Mouse (Mus musculus) heart, adult 18-20 months (tissue): Measurements from ENCODE around the gene Cspg4. TPM values are rescaled to one million over a fixed set of nuclear protein-coding genes. Genes with fewer than 3 reads are reported as not detected.
"Not testable (repeated sequence)": the region's sequence is repeated elsewhere in the genome, so short reads cannot be mapped to it uniquely, and the experiment has no call there.

Experiments used
- DNase-seq, 2 experiments: peaks; one replicate each; pipeline ENCODE4 v3.0.0; 2021 to 2022; ENCODE audit warnings: mixed read lengths in 1 of 2
- total RNA-seq, 2 experiments: library from RNA; stranded (reverse); gene quantifications; 2 replicates each; pipeline ENCODE4 v1.2.3; 2021

Cspg4 gene
- total RNA-seq, 2 experiments from 2014 or later, result 9.9 to 11.5 TPM

DNA sequence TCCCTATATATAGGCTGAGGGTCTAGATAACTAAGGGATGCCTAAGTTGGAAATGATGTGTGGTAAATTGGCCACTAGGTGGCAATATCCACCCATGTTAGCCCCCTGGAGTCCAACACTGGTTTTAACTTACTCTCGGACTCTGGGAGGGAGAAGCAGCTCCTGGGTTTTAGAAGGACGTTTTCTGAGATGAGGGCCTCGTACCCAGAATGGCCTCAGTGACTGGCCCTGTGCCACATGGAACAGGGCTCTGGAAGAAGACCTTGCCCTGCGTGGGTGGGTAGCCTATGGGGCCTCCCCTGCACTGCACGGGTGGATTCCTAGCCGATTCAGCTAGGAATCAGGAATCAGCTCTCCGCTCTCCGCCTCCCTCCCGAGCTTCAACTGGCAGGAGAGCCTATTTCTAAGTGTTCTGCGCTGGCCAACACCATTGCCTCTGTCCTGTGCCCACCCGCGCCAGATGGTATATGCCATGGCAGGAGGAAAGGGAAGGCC lies 26.7 kb downstream of the Cspg4 start:
- DNase-seq, result peak; percentile 79 to 81

DNA sequence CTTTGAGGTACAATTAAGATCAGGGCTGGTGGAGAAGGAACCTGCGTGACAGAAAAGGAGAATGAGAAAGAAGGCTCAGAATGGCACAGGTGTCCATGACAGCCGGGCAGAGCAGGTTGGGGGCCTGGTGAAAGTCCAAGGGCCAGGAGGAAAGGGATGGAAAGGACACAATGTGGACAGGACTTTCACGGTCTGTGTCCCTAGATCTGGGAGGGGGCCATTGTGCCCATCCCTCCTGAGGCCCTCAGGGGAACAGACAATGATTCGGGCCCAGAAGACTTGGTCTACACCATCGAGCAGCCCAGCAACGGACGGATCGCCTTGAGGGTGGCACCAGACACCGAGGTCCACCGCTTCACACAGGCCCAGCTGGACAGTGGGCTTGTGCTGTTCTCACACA lies 27.3 kb downstream of the Cspg4 start:
- DNase-seq, result no peak

DNA sequence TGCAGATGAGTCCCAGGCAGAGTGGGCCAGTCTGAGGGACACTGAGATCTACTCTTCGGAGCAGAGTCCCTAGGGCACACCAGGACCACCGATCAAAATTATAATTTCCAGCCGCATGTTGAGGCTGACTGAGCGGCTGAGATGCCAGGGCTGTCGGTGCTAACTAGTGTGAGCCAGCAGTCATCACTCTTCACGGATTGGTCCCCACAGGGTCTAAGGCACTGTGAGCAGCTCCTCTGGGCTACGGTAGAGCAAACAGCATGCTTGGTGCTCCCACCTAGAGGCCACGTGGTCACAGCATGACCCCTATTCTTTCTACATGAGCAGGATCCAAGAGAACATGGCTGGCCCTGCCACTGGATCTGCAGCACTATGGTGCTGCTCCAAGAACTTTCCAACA lies 28.5 kb downstream of the Cspg4 start:
- DNase-seq, result no peak

DNA sequence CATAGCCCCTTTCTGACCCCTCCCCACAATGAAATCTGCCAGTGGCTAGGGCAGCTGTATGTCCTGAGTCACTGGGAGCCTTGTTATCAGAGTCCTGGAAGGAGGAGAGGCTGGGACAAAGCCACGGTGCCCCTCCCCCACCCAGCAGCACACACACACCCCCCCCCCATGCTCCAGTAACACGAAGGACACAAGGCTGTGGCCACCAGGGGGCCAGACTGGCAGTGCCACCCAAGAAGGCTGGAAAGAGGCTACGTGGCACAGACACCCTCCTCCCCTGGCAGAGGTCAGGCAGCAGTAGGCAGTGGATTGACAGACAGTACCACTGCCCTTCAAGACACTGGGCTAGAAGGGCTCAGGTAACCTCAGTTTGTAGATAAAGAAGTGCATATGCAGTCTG lies 29.2 kb downstream of the Cspg4 start:
- no peak for DNase-seq

DNA sequence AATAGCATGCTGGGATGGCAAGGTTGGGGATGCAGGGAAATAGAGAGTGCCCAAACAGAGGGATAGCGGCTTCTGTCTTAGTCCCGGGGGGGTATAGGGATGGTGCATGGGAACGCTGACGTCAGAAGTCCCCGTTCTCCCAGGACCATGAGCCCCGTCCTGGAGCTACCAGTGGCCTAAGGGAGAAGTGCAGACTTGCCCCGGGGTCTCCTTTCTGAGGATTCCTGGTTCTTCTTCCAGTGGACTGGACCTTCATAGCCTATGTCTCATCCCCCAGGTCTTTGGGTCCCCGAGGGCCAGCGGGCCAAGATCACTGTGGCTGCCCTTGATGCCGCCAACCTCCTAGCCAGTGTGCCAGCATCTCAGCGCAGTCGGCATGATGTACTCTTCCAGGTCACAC lies 31.9 kb downstream of the Cspg4 start:
- no peak for DNase-seq

DNA sequence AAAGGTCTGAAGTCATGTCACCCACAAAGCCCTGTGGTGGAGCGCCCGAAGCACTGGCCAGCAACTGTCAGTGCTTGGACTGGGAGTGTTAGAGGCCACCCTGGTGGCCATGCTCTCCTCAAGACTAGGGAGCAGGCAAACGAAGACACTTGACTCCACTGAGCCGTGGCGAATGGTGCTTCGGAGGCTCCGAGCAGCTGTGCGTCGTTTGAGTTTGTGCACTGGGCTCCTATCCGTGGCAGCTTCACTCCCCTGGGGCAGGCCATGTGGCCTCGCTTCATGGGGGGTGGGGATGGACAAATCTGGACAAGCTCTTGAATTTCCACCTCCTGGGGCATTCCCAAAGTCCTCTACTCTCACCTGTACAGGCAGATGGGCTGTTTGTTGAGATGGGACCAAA lies 34.6 kb downstream of the Cspg4 start:
- no peak for DNase-seq

DNA sequence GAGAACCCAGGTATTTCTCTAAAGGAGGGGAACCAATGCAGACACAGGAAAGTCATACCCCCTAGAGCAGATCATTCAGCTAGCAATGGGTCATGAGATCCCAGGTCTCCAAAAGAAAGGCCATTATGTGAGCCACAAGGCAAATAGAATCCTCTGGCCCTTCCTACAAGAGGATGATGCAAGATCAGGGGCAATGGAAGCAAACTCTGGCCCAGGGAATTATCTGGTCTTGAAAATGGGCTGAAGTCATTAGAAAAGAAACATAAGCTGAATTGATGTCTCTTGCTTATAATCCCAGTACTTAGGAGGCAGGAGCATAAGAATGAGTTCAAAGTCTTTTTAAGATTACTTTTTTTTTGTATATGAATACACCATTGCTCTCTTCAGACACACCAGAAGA lies 35.2 kb downstream of the Cspg4 start:
- no peak for DNase-seq

DNA sequence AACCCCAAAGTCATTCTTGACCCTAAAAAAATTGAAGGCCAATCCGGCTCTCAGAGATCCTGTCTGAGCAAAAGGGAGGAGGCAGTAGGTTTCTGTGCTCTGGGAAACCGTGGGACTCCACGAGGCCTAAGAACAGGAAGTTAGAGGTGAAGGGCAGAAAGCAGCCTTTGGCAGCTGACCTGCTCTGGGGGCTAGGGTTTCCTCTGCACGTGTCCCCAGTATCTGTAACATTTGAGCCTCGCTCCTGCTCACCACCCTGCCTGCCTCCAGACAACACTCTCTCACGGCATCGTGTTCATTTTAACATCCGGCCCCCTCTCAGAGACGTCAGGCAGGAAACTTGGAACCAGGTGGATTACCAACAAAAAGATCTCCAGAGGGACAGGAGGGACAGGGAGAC lies 35.7 kb downstream of the Cspg4 start:
- peak in 1 of 2 experiments; percentile 53 for DNase-seq

DNA sequence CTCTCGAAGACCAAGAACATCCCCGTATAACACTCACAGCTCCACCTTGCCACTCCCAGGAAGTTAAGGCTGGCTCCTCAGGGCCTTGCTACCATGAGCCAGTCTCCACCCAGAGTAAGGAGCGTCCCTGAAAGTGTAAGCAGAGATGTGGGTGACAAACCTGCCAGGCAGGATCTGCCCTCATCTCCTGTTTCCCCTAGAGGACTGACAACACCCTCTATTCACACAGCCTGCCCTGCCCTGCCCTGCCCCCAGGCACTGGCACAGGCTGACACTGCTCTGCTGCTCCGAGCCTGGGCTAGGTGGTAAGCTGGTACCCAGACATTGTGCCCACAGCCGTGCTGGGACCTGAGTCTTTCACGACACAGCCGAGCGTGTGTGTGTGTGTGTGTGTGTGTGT lies 36.4 kb downstream of the Cspg4 start:
- DNase-seq, result no peak

DNA sequence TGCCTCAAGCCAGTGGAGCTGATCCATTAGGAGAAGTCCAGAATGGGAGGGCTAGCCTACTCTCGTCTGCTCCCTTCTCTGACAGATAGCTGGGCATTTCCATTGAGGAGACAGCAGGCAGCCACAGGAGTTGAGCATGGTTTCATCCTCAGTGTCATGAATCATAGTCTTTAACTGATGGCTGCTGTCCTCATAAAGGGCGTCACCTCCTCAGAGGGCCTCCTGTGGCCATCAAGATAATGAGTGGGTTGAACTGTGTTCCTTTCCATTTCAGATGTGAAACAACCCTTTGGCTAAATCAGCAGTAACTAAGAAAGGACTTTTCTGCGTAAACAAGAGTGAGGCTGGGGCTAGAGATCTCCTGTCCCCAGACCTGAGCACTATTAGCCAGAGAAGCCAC lies 38.8 kb downstream of the Cspg4 start:
- no peak for DNase-seq

DNA sequence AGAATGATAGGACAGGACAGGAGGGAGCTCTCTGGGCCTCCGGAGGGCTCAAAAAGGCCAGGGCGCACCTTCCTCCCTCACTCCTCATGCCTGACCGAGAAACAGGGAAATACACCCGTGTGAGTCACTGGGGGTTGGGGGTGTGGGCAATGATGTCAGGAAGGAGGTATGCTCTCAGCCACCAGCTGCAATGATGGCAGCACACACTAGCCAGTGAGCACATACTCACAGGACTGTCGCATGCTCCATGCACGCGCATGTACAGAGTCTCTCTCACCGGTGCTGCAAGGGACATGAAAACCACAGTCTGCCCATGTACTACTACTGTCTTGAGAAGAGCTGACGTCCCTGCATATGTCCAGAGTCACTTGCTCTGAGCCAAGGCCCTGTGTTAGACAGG lies 42.7 kb downstream of the Cspg4 start:
- DNase-seq, result peak in 1 of 2 experiments; percentile 28

DNA sequence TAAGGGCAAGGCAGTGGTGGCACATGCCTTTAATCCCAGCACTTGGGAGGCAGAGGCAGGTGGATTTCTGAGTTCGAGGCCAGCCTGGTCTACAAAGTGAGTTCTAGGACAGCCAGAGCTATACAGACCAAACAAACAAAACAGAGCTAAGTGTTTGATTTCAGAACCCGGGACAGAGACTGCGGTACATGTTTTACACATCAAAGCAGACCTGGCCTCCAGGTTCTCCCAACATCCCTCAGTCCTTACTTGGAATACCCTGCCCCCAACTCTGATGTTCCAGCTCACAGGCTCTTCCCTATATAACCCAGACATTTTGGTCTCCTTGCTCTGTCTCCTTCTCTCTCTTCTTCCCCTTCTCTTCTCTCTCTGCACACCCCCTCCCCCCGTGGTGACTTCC lies 45.2 kb downstream of the Cspg4 start:
- not testable (repeated sequence) for DNase-seq

DNA sequence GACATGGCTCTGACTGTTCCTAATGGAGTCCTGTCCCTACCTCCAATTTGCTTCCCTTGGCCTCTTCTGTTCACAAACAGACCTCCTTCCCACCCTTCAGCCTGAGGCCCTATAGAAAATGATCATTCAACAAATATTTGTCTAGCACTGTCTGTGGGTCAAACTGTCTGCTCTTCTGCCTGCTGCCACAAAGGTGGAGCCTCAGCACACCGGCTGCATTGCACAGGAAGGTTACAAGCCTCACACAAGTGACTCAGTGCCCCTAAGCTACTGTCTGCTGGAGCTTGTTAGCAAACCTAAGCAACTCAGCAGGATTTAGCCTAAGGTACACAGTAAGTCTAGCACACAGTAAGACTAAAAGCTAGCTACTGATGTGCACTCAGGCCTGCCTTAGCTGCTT lies 46.2 kb downstream of the Cspg4 start:
- no peak for DNase-seq

DNA sequence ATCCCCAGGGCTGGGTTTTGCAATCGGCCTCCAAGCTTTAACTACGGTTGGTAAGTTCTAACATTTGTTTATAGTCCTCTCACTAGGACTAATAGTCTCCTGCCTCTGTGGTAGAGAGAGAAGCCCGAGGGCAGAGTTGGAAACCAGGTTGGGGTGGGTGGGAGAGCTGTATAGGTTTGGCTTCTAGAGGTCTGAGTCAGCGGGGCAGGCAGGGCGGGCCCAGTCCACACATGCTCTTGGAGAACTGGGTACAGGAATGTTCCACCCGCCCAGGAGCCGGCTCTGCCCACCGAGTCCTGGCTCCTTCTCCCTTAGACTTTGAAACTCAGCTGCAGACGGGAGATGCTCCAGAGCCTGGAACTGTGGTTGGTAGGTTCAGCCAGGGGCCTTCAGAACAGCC lies 49.2 kb downstream of the Cspg4 start:
- no peak for DNase-seq

DNA sequence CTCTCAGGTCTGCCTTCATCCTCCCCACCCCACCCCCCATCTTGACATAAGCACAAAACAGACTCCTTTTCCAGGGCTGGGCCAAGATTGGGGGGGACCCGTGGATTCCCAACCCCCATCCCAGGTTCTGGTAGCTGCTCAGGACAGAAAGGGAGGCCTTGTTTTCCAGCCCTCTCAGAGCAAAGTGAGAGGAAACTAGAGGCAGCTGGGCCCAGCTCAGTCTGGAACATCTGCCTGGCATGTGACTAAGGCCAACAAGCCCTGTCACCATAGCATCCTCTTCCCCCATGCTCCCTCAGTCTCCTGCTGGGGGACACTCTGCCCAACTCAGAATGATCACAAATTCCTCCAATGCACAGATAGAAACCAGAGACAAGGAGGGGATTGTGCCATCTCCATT lies 50.3 kb downstream of the Cspg4 start:
- DNase-seq, result no peak

DNA sequence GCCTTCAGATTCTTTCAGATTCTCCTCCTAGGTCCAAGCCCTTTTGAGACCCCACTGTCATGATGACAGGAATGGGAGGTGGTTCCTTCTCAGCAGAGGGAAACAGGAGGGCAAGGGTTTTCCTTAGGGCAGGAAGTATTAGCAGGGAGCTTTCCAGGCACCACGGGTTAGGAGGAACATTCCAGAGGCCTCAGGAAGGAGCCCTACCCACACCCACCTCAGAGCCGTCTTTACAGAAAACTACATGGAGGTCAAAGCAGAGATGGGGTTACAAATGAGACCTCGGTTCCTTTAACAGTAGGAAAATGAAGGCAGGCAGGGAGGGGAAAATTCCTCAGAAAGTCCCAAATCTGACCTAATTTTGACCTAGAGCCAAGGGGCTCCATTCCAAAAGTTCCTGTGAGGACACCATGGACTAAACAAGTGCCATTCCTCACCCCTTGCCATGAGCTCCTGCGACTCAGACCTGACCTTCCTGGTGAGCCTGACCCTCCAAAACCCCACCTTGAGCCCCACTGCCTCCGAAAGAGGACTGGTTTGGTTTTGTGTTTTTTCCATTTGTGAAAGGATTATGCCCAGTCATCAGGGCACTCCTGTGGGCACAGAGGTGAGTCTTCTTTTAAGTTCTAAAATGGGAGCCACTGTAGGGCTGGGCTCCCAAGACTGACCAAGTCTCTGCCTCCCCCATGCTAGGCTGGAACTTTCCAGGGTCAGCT lies 51.0 kb downstream of the Cspg4 start:
- DNase-seq, result peak; percentile 62 to 71

DNA sequence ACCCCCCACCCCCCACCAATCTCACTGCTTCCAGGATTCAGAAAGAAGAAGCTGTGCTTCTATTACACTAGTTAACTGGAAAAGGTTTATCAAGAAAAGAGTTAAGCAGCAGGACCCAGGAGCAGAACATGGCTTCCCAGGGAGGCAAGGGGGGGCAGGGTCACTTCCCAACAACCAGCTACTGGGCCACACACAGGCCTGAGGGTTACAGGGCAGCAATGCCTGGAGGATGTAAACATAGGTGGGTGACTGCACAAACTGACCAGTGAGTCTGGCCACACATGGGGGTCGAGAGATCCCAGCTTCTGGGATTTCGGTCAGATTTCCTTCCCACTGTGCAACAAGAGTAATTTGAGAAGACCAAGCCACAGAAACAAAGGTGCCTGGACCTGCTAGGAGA lies 52.3 kb downstream of the Cspg4 start:
- no peak for DNase-seq

DNA sequence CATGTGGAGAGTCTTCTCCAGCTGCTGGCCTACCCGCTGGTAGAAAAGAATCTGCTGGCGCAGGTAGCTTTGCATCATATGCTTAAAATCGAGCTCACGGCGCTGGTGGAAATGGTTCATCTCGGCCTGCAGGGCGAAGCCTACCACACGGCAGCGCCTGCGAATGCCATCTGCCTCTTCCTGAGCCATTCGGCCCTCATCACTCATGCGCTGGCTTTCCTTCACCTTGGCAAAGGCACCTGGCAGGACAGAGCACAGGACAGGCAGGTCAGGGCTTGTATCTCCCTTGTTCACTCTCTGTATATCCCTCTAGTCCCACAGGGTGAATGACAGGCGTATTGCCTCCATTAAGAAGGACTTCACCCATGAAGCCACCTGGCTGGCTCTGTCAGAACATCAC lies 53.6 kb downstream of the Cspg4 start:
- no peak for DNase-seq

DNA sequence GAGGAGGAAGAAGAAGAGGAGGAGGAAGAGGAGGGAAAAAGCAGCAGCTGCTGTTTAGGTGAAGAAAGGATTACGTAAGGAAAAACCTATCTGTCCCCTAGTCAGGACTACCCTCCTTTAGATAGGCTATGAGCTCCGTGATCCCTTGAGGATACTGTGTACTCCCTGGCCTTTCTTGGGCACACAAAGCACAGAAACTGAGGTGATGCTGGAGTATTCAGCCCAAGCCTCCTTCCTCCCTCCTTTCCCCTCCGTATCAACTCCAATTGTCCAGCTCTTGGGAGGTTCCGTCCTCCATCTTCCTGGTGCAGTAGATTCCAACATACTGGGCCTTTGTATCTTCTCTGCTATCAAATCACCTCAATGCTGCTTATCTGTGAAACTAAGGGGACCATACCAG lies 57.9 kb downstream of the Cspg4 start:
- DNase-seq, result no peak

DNA sequence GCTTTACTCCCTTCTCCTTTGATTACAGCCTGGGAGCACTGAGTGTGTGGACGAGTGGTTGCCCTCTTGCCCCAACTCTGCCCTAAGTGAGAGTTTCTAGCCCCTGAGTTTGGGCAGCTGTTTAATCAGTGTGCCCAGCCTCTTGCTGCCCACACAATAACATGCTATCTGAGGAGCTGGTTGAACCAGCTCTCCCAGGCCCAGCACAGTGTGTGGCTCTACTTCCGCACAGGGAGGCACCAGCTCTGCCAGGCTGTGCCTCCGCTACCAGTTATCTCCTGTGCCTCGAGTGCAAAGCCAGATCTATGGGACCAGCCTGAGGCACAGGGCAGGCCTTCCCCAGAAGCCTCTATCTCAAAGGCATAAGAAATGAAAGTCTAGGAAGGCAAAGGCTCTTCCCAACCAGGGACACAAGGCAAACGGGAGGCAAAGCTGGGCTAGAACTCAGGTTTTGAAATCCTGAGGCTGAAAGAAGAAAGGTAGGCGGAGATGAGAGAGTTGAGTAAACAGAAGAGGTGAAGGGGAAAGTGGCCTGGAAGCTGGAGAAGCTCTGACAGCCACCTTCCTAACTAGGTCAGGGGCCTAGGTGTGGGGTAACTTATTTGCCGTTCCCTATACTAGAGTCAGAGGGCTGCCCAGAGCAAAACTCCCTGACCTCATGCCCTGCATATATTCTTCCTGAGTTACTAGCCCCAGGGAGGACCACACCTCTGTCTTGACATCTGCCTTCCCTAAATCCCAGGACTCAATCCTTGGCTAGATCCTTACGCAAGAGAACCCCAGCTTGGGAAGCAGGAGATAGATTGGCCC lies 59.2 kb downstream of the Cspg4 start:
- DNase-seq, result no peak

DNA sequence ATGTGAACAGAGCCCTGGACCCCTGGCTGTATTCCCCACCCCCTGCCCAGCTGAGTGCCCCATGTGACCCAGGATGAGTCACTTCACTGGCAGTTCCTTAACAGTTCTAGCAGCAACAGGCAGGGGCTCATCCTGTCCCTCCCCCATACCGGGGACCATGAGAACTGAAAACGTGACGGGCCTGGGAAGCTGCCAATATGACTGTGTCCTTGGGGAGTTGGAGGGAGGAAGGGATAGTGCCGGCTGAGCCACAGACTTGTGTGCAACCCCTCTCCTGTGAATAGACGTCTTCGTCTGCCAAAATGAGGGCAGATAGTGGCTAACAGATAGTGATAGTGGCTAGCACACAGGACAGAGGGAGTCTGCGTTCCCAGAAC lies 59.8 kb downstream of the Cspg4 start:
- DNase-seq, result peak; percentile 94 to 96

DNA sequence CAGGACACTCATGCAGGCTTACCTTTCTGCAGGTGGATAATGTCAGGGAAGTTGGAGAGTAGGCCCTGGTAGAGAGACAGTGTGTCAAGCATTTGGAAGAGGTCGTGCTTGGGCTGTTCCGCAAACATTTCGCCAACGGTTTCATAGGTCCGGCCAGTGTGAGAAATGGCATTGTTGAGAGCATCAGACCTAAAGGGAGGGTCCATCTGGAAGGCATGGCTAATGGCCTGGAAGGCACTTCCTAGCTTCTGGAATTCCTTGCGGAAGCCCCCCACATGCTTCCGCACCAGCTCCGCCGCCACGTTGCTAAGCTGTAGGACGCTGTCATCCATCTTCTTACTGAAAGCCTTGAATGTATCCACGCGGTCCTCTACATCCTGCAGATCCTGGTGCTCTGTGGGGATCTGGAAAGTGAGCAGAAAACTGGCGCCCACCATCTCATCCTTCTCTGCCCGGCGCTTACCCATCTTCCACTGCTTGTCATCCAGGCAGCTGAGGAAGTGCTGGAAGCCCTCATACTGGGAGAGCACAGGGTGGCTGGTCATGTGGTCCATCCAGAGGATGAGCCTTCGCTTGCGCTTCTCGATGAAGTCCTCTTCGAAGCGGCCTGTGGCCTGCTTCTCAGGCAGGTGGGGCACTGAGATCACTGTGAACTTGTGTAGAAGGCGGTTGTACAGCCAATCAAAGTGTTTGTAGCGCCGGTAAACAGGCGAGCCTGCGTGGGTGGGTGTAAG lies 60.6 kb downstream of the Cspg4 start:
- peak; percentile 23 to 35 for DNase-seq

DNA sequence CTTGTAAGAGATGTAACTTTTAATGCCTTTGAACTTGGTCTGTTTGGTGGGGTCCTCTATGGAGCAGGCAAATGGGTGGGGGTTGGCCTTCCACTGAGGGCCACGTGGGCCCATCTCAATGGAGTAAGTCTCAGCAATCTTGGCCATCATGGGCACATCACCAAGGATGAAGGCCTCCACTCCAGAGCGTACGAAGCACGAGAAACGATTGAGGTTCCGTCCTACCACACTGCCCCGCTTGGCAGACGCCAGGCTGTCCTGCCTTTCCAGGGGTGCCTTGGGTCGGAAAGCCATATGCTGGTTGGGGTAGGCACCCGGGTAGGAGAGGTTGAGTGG lies 61.2 kb downstream of the Cspg4 start:
- no peak for DNase-seq
